Mouse (Mus musculus): ENCODE results near the gene Olfr444.

The Olfr444 gene

DNA sequence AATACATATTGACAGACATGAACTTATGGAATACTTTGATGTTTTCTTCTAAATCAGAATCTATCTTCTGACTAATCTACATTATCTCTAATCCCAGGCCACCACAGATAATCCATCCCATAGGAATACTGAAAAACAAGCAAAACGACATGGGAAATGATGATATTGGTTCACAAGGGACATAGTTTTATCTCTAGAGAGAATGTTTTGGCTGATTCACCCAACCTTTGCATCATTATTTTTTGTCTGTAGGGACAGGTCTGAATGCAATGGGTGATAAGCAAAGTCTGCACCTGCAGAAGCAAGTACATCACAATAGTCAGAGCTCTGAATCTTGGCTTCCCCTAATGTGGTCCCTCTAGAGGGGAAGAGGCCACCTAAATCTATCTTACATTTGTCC is at the start of gene Olfr444:
Gene Olfr444, plus strand, starts transcription at position 301 of the 400 bp plus-strand sequence.
- no peak for DNase-seq (ENCODE audit: low spot score)

DNA sequence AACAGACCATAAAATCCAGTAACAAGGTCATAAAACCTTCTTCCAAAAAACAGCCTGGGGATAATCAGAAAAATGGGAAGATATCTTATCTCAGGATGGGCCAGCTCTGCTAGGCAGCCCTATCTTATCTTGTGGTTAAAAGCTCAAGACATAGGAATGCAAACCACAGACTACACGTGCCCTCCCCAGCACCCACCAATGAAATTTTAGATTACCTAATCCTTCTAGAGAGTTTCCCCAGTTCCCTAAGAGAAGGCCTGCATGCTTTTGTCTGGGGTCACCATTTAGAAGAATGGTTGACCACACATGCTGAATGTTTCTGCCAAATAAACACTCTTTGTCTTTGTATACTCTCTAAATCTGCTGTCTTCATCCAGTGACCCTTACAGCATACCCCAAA is 48.5 kb upstream of the Olfr444 start:
- no peak for DNase-seq (ENCODE audit: low spot score)

DNA sequence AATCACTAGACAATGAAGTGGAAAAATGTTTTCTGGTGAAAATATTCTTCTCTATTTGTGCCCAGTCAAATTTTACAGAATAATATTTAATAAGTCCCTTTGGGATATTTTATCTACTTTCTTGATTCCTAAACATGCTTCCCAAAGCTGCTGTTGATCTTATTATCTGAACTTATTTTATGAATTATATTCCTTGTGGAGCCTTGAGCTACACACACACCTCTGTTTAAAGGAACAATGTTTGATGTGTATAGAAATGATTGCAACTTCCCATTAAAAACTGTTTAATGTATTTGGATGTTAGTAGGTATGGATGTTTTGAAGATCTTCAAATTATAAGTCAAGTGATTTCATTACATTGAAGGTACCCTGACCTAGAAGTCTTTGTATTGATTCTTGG is 40.3 kb upstream of the Olfr444 start, which contains the start of gene Olfr447:
Gene Olfr447, plus strand, starts transcription at position 301 of the 400 bp plus-strand sequence.
- no peak for DNase-seq (ENCODE audit: low spot score)

DNA sequence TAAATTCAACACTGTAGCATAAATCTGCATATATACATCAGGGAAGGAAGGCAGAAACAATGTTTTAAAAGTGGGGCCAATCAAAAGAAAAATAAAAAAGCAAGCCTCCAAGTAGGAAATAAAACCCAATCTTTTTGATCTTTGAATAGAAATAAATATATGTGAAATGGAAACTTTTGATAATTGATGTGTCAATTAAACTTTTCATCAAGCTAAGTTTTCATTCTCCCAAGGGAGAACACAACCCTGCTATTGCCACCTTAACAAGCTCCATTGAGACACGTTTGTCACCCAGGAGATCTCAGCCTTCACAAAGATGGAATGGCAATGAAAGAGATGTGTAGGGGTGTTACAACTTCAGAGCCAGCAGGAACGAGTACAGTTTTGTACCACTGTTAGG is 27.8 kb upstream of the Olfr444 start, which contains the start of gene Olfr446:
Gene Olfr446, plus strand, starts transcription at position 301 of the 400 bp plus-strand sequence.
- DNase-seq (ENCODE audit: low spot score), result no peak

DNA sequence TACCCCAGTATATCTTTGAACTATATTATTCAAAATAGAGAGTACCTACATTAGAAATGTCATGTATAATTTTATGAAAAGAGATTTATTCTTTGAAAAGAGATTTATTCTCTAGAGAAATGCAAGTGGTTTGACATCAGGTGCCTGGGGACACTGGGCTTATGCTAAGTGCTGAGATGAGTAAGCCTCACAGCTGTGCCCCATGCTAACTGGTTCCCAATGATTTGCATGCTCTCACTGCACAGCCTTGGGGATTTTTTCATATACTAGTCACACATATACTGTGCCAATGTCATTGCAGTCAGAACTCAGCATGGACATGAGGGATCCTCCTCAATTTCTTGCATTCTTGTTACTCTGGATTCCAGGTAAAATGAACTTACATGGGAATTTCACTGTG is 31.5 kb downstream of the Olfr444 start:
- DNase-seq (ENCODE audit: low spot score), result no peak
